Mouse (Mus musculus) gastrocnemius, adult 18-20 months (tissue): Measurements from ENCODE around the gene Rbm19. TPM values are rescaled to one million over a fixed set of nuclear protein-coding genes. Genes with fewer than 3 reads are reported as not detected.
"Not testable (repeated sequence)": the region's sequence is repeated elsewhere in the genome, so short reads cannot be mapped to it uniquely, and the experiment has no call there.

Source experiments
- DNase-seq: peaks from one replicate; pipeline ENCODE4 v3.0.0; 2021; ENCODE audit warnings: low spot score
- long read RNA-seq, 2 experiments: library from polyadenylated mRNA; stranded (forward); transcript quantifications; one replicate each; pipeline ENCODE4 v2.0.0; 2021
- total RNA-seq, 2 experiments: library from RNA; stranded (reverse); gene quantifications; 2 replicates each; pipeline ENCODE4 v1.2.3; 2021

The Rbm19 gene
- total RNA-seq, result 10 to 100 TPM; 15.2 to 20.1 TPM
- long read RNA-seq, experiment 1, full-length matches to known transcripts, result 5 of 9 reads
- long read RNA-seq, experiment 1, partial matches to known transcripts, result 2 of 9 reads
- long read RNA-seq, experiment 1, other reads (novel, unspliced or antisense), result 2 of 9 reads
- long read RNA-seq, experiment 2, full-length matches to known transcripts, result 1 of 11 reads
- long read RNA-seq, experiment 2, partial matches to known transcripts, result 10 of 11 reads
- long read RNA-seq, experiment 2, other reads (novel, unspliced or antisense), result 0 of 11 reads

- DNase-seq, result peak; percentile 95
Measured at GRCm38 (mm10) chr5:120116261-120117050, at the start of gene Rbm19. TSS of gene Rbm19 (plus strand) at chr5:120116465.

DNA sequence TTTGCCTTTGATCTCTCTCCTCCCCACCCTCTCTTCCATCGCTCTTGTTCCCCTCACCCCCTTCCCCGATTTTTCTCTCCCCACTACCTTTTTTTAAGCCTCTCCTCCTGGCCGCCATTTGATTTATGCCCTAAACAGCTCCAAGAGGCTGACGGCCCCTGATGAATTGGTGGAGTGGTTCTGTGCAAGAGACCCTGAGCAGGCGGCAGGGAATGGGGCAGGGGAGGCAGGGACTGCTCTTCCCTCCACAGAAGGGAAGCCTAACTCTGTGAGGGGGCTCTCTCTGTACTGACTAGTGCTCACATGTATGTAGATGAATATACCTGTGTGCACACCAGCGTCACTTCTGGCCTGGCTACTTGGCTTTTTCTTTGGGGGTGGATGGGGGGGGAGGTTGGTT, 49.0 kb upstream of the Rbm19 start:
- DNase-seq, result no peak

GRCm38 (mm10) chr5:120074101-120074500, 42.2 kb upstream of the Rbm19 start:
- DNase-seq, result no peak

GRCm38 (mm10) chr5:120080027-120080426, 36.2 kb upstream of the Rbm19 start:
- DNase-seq, result no peak

- no peak for DNase-seq
Measured at GRCm38 (mm10) chr5:120080468-120080867, 35.8 kb upstream of the Rbm19 start.

GRCm38 (mm10) chr5:120088561-120088960, 27.7 kb upstream of the Rbm19 start:
- peak; percentile 79 for DNase-seq

DNA sequence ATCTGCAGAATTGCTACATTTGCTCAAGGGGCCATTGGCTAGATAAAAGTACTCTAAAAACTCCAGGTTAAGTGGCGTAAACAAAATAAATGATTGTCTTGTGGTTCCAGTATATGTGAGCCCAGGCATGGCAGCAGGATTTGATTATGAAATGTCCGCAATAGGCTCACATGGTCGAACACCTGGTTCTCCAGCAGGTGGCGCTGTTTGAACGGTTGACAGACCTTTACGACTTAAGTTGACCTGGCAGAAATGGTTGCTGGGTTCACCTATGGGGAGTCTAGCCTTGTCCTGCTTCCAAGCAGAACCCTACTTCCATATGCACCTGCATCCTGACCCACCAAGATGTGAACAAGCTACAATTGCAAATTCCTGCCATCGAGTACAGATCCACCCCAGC, 21.7 kb upstream of the Rbm19 start:
- peak; percentile 47 for DNase-seq

GRCm38 (mm10) chr5:120097042-120097441, 19.2 kb upstream of the Rbm19 start:
- no peak for DNase-seq

DNA sequence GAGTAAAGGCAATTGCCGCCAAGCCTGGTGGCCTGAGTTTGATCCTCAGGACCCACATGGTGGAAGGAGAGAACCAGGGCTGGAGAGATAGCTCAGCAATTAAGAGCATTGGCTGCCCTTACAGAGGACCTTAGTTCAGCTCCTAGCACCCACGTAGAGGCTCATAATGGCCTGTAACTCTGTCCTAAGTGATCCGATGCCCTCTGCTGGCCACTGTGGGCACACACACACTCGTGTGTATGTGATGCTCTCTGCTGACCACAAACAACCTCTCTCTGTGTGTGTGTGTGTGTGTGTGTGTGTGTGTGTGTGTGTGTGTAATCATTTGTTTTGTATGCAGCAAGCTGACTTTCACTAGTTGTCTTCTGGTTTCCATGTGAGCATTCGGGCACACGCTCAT, 15.5 kb upstream of the Rbm19 start:
- no peak for DNase-seq

GRCm38 (mm10) chr5:120102097-120102496, 14.2 kb upstream of the Rbm19 start:
- no peak for DNase-seq

DNA sequence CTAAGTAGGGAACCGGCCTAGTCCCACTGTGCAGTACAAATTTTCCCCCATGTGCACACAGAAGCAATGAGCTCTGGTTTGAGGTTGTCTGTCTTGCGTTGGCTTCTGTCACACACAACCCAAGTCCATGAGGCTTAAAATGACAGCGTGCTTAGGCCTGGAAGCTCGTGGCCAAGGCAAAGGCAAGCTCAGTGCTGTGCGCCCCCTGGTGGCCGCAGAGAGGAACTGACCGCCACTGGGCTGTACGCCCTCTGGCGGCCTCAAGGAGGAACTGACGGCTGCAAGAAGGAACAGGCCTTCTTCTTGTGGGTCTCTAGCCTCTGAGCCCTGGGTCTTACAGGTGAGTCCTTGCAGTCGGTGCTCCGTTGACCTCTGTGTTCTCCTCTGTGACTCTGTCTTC, 13.5 kb upstream of the Rbm19 start:
- DNase-seq, result peak; percentile 24

- DNase-seq, result no peak
Measured at GRCm38 (mm10) chr5:120103458-120103857, 12.8 kb upstream of the Rbm19 start.

DNA sequence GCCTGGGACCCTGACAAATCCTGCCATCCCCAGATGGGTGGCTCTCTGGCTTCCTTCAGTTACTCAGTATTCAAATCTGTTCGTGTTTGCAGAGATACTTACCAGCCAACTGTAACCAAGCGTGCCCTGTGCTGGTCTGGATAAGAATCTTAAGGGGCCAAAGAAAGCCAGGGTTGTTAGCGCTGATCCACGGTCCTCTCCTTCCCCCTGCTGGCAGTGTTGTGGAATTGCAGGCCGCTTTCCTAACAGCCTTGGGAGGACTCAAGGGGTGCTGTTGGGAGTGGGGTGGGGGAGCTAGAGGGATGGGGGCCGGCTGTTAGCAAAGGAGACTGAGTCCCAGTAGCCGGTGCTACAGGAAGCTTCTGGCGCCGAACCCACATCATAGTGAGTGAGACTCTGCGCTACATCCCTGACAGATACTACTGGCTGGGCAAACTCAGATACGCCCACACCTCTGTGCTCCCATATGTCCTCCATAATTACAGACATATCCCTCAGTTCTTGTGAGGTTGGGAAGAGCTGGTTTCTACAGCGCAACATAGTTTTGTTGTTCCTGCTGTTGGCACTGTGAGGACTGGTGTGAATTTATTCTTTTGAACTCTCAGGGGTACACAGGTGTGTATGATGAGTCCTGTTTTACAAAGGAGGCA, 9.7 kb upstream of the Rbm19 start:
- DNase-seq, result no peak

- no peak for DNase-seq
Measured at GRCm38 (mm10) chr5:120114361-120114760, 1.9 kb upstream of the Rbm19 start.

DNA sequence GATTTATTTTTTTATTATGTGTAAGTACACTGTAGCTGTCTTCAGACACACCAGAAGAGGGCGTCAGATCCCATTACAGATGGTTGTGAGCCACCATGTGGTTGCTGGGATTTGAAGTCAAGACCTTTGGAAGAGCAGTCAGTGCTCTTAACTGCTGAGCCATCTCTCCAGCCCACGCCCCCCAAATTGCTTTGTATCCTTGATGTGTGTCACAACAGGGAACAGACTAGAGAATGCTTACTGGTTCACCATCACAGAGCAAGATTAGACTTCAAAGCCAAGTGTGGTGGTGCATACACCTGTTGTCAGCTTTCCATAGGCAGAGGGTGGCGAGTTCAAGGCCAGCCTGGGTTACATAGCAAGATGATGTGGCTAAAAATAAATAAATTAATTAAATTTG, 896 bp downstream of the Rbm19 start:
- DNase-seq, result not testable (repeated sequence)

- no peak for DNase-seq
Measured at GRCm38 (mm10) chr5:120124881-120125690, 8.8 kb downstream of the Rbm19 start.

GRCm38 (mm10) chr5:120127641-120128040, 11.4 kb downstream of the Rbm19 start:
- peak; percentile 37 for DNase-seq

- DNase-seq, result no peak
Measured at GRCm38 (mm10) chr5:120128511-120128910, 12.2 kb downstream of the Rbm19 start.

DNA sequence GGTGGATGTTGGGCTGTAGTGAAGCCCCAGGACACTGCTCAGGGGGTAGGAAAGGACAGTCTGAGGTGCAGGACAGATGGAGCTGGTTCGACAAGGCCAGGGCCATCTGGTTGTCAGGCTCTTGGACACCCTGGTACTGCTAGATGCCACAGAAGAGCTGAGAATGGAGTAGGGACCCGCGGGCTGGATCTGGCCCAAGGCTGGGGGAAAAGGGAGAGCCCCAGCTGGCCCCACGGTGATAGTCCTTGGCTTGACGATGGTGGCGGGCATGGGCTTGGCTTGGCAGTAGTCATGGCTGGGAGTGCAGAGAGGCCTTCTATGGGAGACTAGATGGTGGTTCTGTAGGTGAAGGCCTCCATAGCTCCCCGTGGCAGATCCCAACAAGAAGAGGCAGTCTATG, 12.8 kb downstream of the Rbm19 start:
- no peak for DNase-seq

DNA sequence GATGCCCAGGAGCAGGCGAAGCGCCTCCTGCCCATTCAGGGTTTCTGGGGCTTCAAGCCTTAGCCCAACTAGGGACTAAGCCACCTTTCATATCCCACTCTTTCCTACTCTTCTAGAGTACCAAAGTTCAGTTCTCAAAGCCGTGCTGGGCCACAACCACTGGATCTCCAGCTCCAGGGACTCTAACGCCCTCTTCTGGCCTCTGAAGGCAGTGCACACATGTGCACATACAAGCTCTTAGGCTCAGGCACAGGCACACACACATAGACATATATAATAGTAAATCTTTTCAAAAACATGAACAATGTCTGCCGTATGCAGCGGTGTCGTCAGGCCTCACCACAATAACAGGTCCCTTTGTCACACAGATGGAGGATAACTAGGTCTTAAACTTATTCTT, 13.5 kb downstream of the Rbm19 start:
- DNase-seq, result no peak

DNA sequence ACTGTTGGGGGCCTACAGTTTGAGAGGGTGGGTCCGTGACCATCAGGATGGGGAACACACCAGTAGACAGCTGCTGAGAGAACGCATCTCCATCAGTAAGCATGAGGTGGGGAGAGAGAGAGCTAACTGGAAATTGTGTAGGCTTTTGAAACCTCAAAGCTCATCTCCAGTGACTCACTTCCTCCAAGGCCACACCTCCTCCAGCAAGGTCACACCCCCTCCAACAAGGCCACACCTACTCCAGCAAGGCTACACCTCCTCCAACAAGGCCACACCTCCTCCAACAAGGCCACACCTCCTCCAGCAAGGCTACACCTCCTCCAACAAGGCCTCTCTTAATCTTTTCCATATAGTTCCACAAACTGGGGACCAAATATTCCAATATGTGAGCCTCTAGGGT, 13.9 kb downstream of the Rbm19 start:
- DNase-seq, result no peak

GRCm38 (mm10) chr5:120131600-120131999, 15.3 kb downstream of the Rbm19 start:
- peak; percentile 67 for DNase-seq
